Mouse (Mus musculus): Measurements from ENCODE around the gene Cntn2. TPM values are rescaled to one million over a fixed set of nuclear protein-coding genes. Genes with fewer than 3 reads are reported as not detected.

Gene Cntn2
- total RNA-seq (2021): under 1 TPM; 0.04 to 0.18 TPM
- long read RNA-seq, experiment 1: 0 reads
- long read RNA-seq, experiment 2: 0 reads

DNA sequence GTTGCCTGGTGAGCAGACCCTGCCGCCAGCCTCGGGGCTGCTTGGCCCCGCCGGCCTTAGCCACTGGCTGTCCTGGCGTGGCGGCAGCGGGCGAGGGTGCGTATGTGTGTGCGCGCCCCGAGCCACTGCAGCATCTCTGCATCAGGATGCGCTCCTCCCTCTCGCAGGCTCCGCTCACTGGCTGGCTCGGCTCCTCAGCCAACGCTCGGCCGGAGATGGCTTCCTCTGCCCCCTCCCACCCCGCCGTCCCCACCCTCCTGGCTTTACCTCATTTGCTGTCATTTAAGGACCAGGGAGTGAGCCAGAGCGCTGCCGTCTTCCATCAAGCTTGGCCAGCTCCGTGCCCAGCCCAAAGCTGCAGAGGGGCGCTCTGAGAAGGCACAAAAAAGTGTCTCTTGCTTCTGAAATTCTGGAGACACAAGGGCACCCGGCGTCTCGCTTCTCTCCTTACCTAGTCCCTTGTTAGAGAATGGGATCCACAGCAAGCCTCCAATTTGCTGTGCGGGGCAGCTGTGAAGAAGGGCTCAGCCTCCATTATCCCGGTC is at the start of gene Cntn2:
Gene Cntn2 (minus strand): TSS at position 495 of the 545 bp plus-strand sequence.
- DNase-seq: no peak
- intact Hi-C loops (cut with DNase I; ENCODE audit: low total_unique reads): no loop called here

DNA sequence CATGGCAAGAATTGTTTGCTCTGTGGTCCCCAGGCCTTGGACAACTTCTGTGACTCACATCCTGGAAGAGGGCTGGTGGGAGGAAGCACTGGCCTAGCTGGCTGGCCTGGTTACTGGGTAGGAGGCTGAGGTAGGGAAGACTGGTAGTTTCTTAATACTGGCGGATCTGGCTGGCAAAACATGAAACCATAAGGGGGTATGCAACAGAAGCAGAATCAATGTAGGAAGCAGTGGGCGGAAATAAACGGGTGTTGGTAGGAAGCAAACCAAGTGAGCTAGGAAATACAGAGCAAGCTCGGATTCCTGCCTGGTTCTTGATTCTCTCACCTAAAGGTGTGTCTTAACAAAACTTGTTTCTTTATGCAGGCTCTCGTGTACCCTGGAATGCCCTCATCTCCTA is 49.1 kb upstream of the Cntn2 start:
- DNase-seq: no peak
- intact Hi-C loops (cut with DNase I; ENCODE audit: low total_unique reads): no loop called here

DNA sequence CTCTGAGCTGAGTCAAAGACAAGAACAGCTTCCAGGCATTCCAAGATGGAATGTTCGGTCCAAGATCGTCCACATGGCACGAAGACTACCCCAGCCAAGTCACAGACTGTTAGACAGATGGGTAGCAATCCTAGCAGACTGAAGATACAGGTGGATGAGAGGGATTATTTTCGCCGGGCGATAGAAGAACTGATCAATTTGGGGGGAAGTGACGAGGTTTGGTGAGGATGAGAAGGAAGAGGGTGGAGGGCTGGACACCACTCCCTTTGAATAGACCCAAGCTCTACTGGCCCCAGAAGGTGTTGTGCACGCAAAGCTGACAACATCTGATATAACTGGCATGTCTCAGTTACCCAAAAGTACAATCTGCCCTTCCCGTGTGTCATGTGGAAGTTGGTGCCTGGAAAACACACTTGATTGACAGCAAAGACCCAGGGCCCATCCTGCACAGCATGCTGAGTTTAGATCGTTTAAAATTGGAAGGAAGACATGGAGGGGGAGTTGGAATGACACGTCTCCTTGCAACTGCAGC is 48.4 kb upstream of the Cntn2 start:
- DNase-seq: no peak
- intact Hi-C loops (cut with DNase I; ENCODE audit: low total_unique reads): no loop called here

DNA sequence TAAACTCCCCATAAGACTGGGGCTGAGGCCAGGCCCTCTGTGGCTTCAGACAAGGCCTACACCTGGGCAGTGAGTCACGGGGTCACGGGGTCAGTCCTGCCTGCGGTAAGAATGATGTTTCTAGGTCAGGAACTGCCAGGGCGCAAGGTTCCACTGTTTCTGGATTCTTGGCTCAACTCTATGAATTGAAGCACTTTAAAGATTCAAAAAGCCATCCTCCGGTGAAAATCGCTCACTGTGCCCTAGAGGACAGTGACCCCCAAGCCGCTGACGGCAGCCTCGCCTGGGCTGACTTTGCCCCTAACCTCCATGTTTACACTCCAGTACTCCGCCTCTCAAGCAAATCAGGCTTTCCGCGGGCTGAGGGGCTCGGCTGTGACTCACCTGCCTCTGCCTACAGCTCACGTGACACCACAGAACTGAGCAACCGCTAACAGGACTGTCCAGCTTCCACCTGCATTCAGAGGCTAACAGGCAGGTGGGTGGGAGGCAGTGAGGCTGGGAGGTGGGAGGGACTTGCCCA is 43.7 kb upstream of the Cntn2 start:
- intact Hi-C loops (cut with DNase I; ENCODE audit: low total_unique reads): no loop called here
- DNase-seq: no peak

GRCm38 (mm10) chr1:132585376-132585775 is 42.3 kb upstream of the Cntn2 start:
- no peak for DNase-seq
- intact Hi-C loops (cut with DNase I; ENCODE audit: low total_unique reads): no loop called here

DNA sequence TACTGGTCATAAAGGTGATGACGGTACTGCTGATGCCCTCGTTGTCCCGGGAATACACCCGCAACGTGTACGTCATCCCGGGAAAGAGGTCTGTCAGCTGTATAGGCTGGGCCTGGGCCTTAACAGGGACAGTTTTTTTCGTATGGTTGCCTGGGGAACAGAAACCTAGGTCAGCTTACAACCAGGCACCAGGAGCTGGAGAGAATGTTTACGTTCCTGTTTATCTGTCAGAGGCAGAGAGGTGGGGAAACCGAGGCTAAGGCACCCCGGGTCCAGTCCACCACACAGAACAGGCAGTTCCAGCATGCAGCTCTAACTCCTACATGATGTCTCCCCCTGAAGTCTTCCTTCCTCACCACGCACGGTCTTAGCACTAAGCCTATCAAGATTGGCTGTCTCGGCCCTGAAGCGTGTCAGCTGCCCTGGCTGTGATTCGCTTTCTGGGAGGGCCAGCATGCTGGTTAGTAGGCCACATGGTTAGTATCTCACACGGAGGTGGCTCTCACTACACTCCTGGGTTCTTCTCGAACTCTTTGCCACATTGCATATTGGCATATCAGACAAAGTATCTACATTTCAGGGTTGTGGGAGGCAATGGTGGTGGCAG is 40.0 kb upstream of the Cntn2 start:
- intact Hi-C loops (cut with DNase I; ENCODE audit: low total_unique reads): no loop called here
- DNase-seq: no peak

DNA sequence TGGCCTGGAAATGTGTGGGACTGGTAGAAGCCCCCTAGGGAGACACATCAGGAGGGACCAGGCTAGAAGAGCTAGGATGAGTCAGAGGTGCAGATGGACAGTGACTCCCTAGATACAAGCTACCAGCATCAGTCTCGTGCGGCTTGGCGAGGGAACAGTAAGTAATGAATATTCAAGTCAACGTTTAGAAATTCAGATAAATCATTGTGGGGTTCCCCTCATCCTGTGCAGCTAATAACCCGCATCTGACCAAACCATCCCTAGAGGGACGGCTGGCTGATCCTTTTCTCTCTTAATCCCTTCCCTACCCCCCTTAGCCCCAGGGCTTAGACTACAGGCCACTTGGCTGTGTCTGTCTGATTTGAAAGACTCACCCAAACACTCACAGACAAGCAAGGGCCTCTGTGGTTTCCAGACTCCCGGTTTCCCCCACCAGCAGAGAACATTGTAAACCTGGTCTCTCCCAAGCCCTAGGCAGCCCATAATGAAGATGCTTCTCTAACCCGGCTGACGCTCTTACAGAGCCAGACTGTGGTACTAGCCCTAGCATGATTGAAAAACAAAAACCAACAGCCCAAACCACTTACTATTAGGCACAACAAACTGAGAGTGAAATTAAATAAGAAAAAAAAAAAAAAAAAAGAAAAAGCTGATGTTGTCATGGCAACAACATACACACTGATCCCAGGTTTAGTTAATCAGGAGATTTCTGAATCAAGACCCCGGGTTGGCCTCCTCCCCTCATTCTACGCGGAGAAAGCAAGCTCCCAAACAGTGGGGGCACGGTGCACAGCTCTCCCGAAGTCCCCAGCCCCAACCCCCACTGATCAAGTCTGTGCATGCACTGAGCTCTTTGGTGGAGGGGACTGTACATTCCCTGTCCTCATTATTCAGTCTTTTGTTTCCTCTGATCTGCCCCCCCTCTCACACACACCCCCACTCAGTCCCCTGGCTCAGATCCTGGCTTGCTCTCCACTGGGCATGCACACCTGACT is 39.1 kb upstream of the Cntn2 start:
- DNase-seq: no peak
- intact Hi-C loops (cut with DNase I; ENCODE audit: low total_unique reads): no loop called here

GRCm38 (mm10) chr1:132580063-132580462 is 37.0 kb upstream of the Cntn2 start:
- intact Hi-C loops (cut with DNase I; ENCODE audit: low total_unique reads): no loop called here
- DNase-seq: no peak

GRCm38 (mm10) chr1:132576845-132577244 is 33.8 kb upstream of the Cntn2 start:
- DNase-seq: no peak
- intact Hi-C loops (cut with DNase I; ENCODE audit: low total_unique reads): no loop called here

DNA sequence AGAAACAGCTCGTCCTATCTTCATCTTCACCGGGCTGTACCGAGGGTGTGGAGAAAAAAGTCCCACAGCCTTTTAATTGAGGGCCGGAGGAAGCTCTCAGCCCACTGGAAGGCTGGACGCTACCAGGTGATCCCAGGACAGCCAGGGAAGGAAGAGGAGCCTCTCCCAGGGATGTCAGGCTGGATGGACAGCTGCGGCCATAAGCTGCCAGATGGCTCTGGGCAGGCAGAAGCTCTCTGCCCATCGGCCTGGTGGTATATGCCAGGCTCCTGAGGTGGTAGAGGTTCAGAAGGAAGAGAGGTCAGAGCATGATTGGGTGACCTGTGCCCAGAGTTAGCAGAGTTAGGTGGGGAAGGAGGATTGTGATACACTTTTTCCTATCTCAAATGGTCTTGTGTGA is 29.8 kb upstream of the Cntn2 start:
- DNase-seq: no peak
- intact Hi-C loops (cut with DNase I; ENCODE audit: low total_unique reads): no loop called here

DNA sequence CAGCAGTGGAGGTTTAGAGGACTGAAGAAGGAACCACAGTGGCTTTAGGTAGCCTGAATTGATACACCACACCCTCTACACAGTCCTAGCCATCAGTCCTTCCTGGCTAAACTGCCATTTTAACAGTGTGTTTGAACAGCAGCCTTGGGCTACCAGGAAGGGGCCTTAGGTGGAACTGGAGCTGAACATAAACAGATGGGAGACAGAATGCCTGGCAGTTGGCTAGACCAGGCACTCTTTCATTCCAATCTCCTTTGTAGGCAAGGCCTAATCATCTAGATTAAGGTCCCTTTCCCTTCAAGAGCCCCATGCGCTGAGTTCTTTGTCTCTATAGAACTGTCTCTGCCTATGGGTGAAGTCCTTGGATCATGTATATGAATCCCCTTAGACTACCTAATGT is 28.6 kb upstream of the Cntn2 start:
- intact Hi-C loops (cut with DNase I; ENCODE audit: low total_unique reads): no loop called here
- DNase-seq: no peak

- DNase-seq: no peak
- intact Hi-C loops (cut with DNase I; ENCODE audit: low total_unique reads): no loop called here
Measured at GRCm38 (mm10) chr1:132570906-132571305, 27.9 kb upstream of the Cntn2 start.

- no peak for DNase-seq
- intact Hi-C loops (cut with DNase I; ENCODE audit: low total_unique reads): no loop called here
Measured at GRCm38 (mm10) chr1:132570068-132570780, 27.2 kb upstream of the Cntn2 start.

DNA sequence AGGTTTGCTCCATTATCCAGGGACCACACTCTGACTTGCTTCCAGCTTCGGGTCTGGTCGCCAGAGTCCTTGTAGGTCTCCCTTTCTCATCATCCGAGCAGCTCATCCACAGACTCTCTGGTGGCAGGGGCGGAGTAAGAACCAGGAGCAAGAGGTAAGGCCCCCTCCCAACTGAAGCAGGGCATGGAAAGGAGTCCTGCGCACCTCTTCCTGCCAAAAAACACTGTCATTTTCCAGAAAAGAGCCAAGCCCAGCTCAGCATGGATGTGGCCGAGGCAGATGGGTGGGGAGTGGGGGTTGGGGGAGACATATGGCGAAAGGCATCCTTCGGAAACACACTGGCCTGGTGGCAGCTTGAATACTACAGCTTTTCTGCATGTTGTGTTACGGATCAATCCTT is 26.5 kb upstream of the Cntn2 start:
- DNase-seq: no peak
- intact Hi-C loops (cut with DNase I; ENCODE audit: low total_unique reads): no loop called here

- intact Hi-C loops (cut with DNase I; ENCODE audit: low total_unique reads): no loop called here
- DNase-seq: no peak
Measured at GRCm38 (mm10) chr1:132567336-132568125, 24.5 kb upstream of the Cntn2 start.

- DNase-seq: no peak
- intact Hi-C loops (cut with DNase I; ENCODE audit: low total_unique reads): no loop called here
Measured at GRCm38 (mm10) chr1:132565766-132566165, 22.7 kb upstream of the Cntn2 start.

DNA sequence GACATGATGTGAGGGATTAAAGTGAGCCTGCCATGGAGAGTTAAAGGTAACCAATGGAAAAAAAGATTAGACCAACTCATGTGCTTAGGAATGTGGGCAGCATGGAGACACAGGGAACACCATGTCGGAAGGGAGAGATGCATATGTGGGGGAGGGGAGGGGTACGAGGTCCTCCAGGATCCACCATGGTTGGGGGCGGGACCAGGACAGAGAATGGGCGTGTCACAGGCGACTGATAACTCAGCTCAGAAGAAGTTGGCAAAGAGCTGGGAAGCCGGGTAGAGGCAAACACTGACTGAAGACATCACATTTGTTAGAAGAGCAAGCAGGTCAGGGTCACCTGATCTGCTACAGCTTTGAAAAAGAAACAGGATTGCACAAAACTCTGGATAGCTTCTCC is 21.9 kb upstream of the Cntn2 start:
- intact Hi-C loops (cut with DNase I; ENCODE audit: low total_unique reads): no loop called here
- DNase-seq: no peak

DNA sequence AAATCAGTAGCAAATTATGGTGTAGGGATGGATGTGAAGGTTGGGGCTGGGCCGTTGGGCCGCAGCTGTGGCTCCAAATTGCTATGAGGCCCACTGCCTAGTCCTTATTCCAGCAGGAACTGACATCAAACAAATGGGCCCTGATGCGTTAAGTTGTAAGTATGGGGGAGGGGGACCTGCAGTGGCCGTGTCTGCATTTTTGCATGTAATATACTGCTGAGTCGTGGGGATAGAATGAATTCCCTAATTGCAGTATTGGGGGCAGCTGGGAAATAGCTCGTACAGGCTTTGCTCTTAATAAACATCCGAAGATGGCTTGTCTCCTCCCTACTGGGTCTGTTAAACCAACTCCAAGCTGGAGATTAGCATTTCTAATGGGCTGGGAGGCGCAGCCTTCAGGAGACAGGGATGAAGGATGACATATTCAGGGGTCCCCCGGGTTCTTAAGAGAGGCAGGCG is 19.3 kb upstream of the Cntn2 start:
- DNase-seq: no peak
- intact Hi-C loops (cut with DNase I; ENCODE audit: low total_unique reads): no loop called here
